Mouse (Mus musculus) gastrocnemius, adult 2 months (tissue): ENCODE data around the gene Inpp1. TPM values are rescaled to one million over a fixed set of nuclear protein-coding genes. Genes with fewer than 3 reads are reported as not detected.

Source experiments
- DNase-seq: peaks from one replicate; pipeline ENCODE4 v3.0.0; 2022
- H3K27ac ChIP-seq: fragments of 200-600 bp; 2 replicates; pipeline ENCODE4 v1.8.1; 2022; ENCODE audit warnings: mild to moderate bottlenecking
- H3K4me3 ChIP-seq: fragments of 200-600 bp; 2 replicates; pipeline ENCODE4 v1.8.1; 2022; ENCODE audit warnings: mild to moderate bottlenecking, moderate library complexity
- CTCF ChIP-seq: fragments of 200-600 bp; IDR thresholded peaks from 2 replicates; pipeline ENCODE4 v1.8.1; 2022; ENCODE audit warnings: antibody characterized with exemption, mild to moderate bottlenecking, moderate library complexity
- intact Hi-C: fragments of 180-260 bp; cut with DNase I; formaldehyde crosslinking; loops from one replicate; pipeline ENCODE4 v1.15.1; 2025
- total RNA-seq, 2 experiments: library from RNA; stranded (reverse); gene quantifications; 2 replicates each; pipeline ENCODE4 v1.2.3; 2021

The Inpp1 gene
- total RNA-seq, 2 experiments from 2014 or later = 6.4 to 6.8 TPM

DNA sequence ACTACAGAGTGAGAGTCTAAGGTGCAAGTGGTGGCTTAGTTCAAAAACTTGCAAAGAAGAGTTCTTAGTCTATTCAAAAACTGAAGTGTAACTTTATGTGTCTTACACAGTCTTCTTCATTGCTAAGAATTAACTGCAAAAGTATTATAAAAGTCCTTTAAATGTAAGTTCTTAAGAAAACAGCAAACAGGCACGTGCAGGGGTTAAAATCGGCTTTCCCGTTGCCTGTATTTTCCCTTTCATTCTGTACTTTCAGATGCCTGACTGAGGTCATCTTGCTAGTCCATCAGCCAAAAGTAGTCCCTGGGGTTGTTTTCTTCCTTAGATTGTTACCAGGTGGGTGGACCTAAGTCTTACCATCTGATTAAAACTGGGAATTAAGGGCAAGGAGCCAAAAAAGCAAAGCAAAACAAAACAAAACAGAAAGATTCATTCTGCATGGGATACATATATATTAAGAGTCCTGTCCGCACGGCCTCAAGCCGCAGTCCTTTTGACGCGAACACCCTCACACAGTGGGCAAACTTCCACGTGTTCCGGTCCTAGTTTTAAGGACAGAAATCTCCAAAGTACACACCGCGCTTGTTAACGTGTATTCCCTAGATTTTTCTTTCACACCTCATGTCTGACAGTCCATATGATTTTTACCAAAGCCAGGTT is 1.1 kb downstream of the Inpp1 start:
- intact Hi-C loops = no loop called here
- Histone ChIP-seq H3K4me3 (peak overlapping the region; percentile 94), H3K27ac (peak overlapping the region; percentile 92)
- DNase-seq = no peak
- TF ChIP-seq CTCF = no peak

DNA sequence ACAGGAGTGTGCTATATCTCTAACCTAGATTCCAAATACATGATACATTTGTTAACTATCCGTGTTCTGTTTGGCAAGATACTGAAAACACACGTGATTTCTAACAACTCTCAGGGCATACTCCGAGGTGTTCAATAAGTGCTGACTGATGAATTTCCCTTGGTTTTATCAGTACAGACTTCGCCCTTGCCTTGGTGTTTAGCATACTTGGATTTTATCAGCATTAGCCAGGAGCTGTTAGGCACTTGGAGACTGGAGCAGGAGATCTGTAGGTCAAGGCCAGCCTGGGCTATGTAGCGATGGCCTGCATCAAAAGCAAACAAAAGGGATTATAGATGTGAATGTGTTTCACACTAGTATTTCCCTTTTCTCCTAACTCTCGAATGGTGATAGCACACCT is 9.0 kb downstream of the Inpp1 start:
- intact Hi-C loops = no loop called here
- DNase-seq = no peak
- H3K4me3 ChIP-seq = no peak overlapping the region
- H3K27ac ChIP-seq = no peak overlapping the region
- no peak for TF ChIP-seq CTCF

GRCm38 (mm10) chr1:52805041-52805440 is 12.4 kb downstream of the Inpp1 start:
- DNase-seq = no peak
- TF ChIP-seq CTCF = no peak
- intact Hi-C loops = no loop called here
- H3K4me3 ChIP-seq = no peak overlapping the region
- H3K27ac ChIP-seq = no peak overlapping the region

DNA sequence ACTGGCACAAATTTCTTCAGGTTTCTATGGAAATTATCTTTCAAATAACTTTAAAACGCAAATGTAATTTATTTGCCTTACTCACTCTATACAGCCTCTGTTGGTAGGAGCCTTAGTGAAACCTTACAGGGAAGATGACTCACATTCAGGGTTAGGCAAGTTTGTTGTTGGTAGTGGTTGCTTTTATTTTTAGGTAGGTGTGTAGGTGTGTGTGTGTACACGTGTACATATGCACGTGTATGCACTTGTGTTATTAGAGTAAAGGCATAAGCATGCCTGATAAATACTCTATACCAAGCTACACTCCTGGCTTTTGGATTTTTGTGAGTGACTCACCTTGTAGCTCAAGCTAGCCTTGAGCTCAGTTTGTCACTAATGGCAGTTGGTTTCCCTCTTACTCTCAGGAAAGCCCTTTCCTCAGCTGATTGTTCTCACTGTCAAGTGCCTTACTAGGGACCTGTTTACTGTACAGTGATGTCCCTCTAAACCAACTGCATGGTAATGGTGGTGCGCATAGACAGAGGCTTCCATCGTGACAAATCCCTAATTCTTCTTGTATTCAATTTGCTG is 15.0 kb downstream of the Inpp1 start:
- TF ChIP-seq CTCF = no peak
- no peak overlapping the region for H3K4me3 ChIP-seq
- H3K27ac ChIP-seq = no peak overlapping the region
- intact Hi-C loops = no loop called here
- DNase-seq = no peak

GRCm38 (mm10) chr1:52801651-52802050 is 15.8 kb downstream of the Inpp1 start:
- intact Hi-C loops = no loop called here
- TF ChIP-seq CTCF = no peak
- Histone ChIP-seq H3K27ac (no peak overlapping the region), H3K4me3 (no peak overlapping the region)
- DNase-seq = no peak

DNA sequence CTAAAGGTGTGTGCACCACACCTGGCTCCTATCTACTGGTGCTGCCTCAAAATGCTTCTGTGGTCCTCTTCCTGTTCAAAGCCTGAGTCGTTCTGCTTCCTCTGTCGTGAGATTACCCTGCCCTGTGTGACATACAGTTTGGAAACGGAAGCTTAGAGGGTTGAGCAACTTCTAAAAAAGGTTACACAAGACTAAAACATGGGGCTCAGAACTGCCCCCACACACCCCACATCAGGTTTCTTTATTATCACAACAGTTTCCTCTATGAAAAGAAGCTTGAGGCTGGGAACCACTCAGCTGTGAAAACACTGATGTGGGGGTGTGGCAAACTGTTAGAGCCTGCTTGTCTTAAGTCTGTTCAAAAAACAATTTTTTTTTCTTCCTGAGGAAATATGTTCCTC is 17.1 kb downstream of the Inpp1 start:
- intact Hi-C loops = no loop called here
- no peak overlapping the region for H3K4me3 ChIP-seq
- H3K27ac ChIP-seq = peak overlapping the region; percentile 62
- no peak for TF ChIP-seq CTCF
- no peak for DNase-seq

DNA sequence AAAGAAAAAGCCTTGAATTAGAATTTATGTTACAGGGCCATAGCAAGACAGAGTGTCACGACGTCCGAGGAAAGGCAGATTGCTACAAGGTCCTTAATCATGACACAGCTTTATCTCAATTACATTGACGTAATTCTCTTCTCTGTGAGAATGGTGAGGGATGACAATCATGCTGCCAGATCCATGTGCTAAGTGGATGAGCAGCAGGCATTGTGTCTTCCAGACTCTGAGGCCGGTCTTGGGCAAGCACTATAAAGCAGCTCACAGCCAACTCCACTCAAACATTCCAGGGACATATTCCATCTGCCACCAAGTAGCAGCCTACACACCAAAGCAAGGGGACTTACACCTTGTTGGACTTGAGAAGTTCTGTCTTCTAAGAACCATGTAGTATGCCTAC is 17.7 kb downstream of the Inpp1 start:
- TF ChIP-seq CTCF = no peak
- peak overlapping the region; percentile 55 for H3K4me3 ChIP-seq
- DNase-seq = no peak
- peak overlapping the region; percentile 62 for H3K27ac ChIP-seq
- intact Hi-C loops = no loop called here

DNA sequence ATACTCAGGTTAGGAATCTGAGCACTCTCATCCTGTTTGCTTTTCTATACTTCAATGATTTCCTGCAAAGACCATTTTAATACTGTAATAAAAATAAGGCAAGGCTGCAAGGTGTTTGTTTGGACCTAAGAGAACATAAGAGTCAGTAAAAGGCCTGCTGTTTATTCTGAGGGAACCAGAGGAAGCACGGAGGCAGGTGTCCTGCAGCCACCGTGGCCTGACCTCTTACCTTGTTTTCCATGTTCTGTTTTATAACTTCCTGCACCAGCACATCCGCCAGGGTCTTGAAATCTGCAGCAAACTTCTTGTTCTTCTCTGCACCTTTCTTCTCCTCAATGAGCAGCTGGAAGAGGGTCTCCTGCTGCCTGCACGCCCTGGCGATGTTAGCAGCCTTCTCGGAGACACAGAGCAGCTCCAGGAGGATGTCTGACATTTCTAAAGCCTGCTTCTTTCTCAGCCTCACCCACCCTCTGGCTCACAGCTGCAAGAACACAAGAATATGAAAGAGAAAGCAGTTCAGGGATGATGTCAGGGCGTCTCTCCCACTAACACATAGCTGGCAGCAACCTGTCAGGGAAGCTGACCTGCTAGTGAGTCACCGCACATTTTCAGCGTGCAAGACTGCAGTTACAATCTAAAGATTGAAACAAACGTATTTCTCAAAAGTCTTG is 18.3 kb downstream of the Inpp1 start:
- intact Hi-C loops = no loop called here
- DNase-seq = peak; percentile 37
- no peak for TF ChIP-seq CTCF
- Histone ChIP-seq H3K27ac (peak overlapping the region; percentile 62), H3K4me3 (peak overlapping the region; percentile 55)

GRCm38 (mm10) chr1:52795927-52796326 is 21.6 kb downstream of the Inpp1 start:
- Histone ChIP-seq H3K4me3 (no peak overlapping the region), H3K27ac (no peak overlapping the region)
- intact Hi-C loops = no loop called here
- DNase-seq = no peak
- no peak for TF ChIP-seq CTCF

GRCm38 (mm10) chr1:52793692-52794091 is 23.8 kb downstream of the Inpp1 start:
- Histone ChIP-seq H3K4me3 (no peak overlapping the region), H3K27ac (no peak overlapping the region)
- peak; percentile 10; the same call in 1 of the 2 replicates for TF ChIP-seq CTCF
- no peak for DNase-seq
- intact Hi-C loops = no loop called here

DNA sequence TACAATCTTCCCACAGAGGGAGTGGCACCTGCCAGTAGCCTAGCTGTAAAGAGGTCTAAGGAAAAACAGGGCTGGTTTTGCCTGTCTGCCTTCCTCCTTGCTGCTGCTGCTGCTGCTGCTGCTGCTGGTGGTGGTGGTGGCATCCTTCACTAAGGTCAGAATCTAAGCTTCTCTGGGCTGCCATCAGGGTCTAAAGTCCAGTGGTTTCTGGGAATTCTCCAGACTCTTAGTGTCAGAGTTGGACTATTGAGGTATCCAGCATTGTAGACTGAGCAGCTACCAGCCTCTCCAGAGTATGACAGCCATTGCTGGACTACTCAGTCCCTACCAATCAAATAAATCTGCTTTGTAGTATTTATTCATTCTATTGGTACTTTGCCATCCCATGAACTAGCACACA is 24.8 kb downstream of the Inpp1 start:
- intact Hi-C loops = no loop called here
- H3K27ac ChIP-seq = no peak overlapping the region
- no peak for TF ChIP-seq CTCF
- H3K4me3 ChIP-seq = no peak overlapping the region
- DNase-seq = no peak

GRCm38 (mm10) chr1:52787254-52787653 is 30.2 kb downstream of the Inpp1 start:
- Histone ChIP-seq H3K4me3 (no peak overlapping the region), H3K27ac (no peak overlapping the region)
- TF ChIP-seq CTCF = no peak
- intact Hi-C loops = no loop called here
- DNase-seq = no peak
